Mouse (Mus musculus) embryonic fibroblast, embryonic 13.5 days (primary cell): ENCODE results near the gene Arpp19.

Experiments
- CTCF ChIP-seq: IDR thresholded peaks from 2 replicates; pipeline ENCODE4 v1.5.1; 2011; ENCODE audit warnings: mild to moderate bottlenecking, control low read depth, low read length, moderate library complexity, borderline replicate concordance; ENCODE audit not compliant: insufficient read depth
- POLR2A ChIP-seq: IDR thresholded peaks from 2 replicates; pipeline ENCODE4 v1.6.1; 2011; ENCODE audit warnings: low read depth, mild to moderate bottlenecking, control low read depth, low read length, moderate library complexity

DNA sequence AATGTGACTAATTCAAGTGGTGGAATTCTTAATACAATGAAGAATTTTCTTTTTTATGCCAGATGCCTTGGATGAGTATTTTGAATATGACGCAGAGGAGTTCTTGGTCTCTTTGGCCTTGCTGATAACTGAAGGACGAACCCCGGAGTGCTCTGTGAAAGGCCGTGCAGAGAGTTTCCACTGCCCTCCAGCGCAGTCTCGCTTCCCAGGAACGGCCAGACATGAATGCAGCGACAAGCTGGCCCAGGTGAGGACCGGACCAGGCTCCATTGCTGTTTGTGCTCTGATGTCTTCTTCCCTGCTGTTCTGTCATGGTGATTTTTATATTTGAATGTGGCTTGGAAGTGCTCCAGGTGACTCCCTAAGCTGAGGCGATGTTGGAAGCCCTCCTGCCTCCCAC lies 33.2 kb upstream of the Arpp19 start:
- TF ChIP-seq CTCF, result no peak
- TF ChIP-seq POLR2A, result no peak
